Mouse (Mus musculus) CH12.LX (cell line): ENCODE measurements at regions not wholly inside any gene's neighbourhood (a gene's known extent, or its start where the extent isn't known, plus 50 kb on each side); places are given as distances from the start of the nearest gene placed in this dataset.

ENCODE experiments used
- DNase-seq: peaks from one replicate; pipeline ENCODE4 v3.0.0-alpha.2; 2013; ENCODE audit errors: extremely low read depth
- H3K27ac ChIP-seq: 2 replicates; pipeline ENCODE4 v1.5.1; 2012; ENCODE audit warnings: low read depth, mild to moderate bottlenecking, control low read depth, moderate library complexity; ENCODE audit not compliant: insufficient read depth
- H3K27me3 ChIP-seq: replicated peaks from 2 replicates; pipeline ENCODE3; 2012; ENCODE audit warnings: inconsistent platforms
- H3K36me3 ChIP-seq, 2 experiments: replicated peaks in 1 of 2; 2 replicates each; pipeline versions ENCODE3 to v1.6.1; 2012; ENCODE audit warnings: inconsistent platforms in 1 of 2, low read length in 1 of 2, mild to moderate bottlenecking in 1 of 2, mixed read lengths in 1 of 2, moderate library complexity in 1 of 2; ENCODE audit not compliant: control insufficient read depth in 1 of 2, insufficient read depth in 1 of 2
- H3K4me1 ChIP-seq, 2 experiments: 2 replicates each; pipeline ENCODE4 v1.6.1; 2012; ENCODE audit warnings: inconsistent platforms in 1 of 2, moderate library complexity in 1 of 2; ENCODE audit not compliant: insufficient read depth in 2 of 2, control insufficient read depth in 1 of 2
- H3K4me2 ChIP-seq: 2 replicates; pipeline ENCODE4 v1.6.1; 2012; ENCODE audit warnings: low read depth, mild to moderate bottlenecking, control low read depth; ENCODE audit not compliant: poor library complexity, insufficient read depth, severe bottlenecking
- H3K4me3 ChIP-seq, 3 experiments: fragments of 150-350 bp in 1 of 3; sonication (generic) in 1 of 3; replicated peaks in 1 of 3; 2 replicates each; pipeline versions ENCODE3 to v1.5.1; 2011 to 2012; ENCODE audit warnings: low read depth in 2 of 3, low read length in 2 of 3, mild to moderate bottlenecking in 2 of 3, moderate library complexity in 2 of 3, control low read depth in 1 of 3, improper control_type of control experiment in 1 of 3, inconsistent platforms in 1 of 3, mixed read lengths in 1 of 3; ENCODE audit not compliant: poor library complexity in 1 of 3
- H3K79me2 ChIP-seq: replicated peaks from 2 replicates; pipeline ENCODE4 v1.6.1; 2012; ENCODE audit warnings: mild to moderate bottlenecking, moderate library complexity; ENCODE audit not compliant: control insufficient read depth, poor library complexity, insufficient read depth, severe bottlenecking; ENCODE audit errors: extremely low read depth
- H3K9ac ChIP-seq: 2 replicates; pipeline ENCODE4 v1.6.1; 2012; ENCODE audit warnings: low read depth, mild to moderate bottlenecking, control low read depth, moderate library complexity; ENCODE audit not compliant: insufficient read depth
- H3K9me3 ChIP-seq: replicated peaks from 2 replicates; pipeline ENCODE3; 2012; ENCODE audit warnings: low read length, inconsistent platforms, mixed read lengths
- BHLHE40 ChIP-seq: IDR thresholded peaks from 2 replicates; pipeline ENCODE4 v1.6.1; 2011; ENCODE audit warnings: mild to moderate bottlenecking, low read depth, low read length, improper control_type of control experiment
- CHD2 ChIP-seq: IDR thresholded peaks from 2 replicates; pipeline ENCODE4 v1.6.1; 2011; ENCODE audit warnings: low read length, improper control_type of control experiment
- E2F4 ChIP-seq: IDR thresholded peaks from 2 replicates; pipeline ENCODE4 v1.6.1; 2011; ENCODE audit warnings: low read depth, low read length, improper control_type of control experiment; ENCODE audit not compliant: insufficient replicate concordance
- ELF1 ChIP-seq: IDR thresholded peaks from 2 replicates; pipeline ENCODE4 v1.6.1; 2014; ENCODE audit warnings: low read depth, mild to moderate bottlenecking, inconsistent platforms, low read length, improper control_type of control experiment
- EP300 ChIP-seq: IDR thresholded peaks from 2 replicates; pipeline ENCODE4 v1.6.1; 2011; ENCODE audit warnings: low read length, improper control_type of control experiment
- GABPA ChIP-seq: IDR thresholded peaks from 2 replicates; pipeline ENCODE4 v1.6.1; 2012; ENCODE audit warnings: low read depth, low read length, improper control_type of control experiment, inconsistent platforms; ENCODE audit not compliant: insufficient replicate concordance
- HCFC1 ChIP-seq: IDR thresholded peaks from 2 replicates; pipeline ENCODE4 v1.6.1; 2012; ENCODE audit warnings: low read depth, mild to moderate bottlenecking, inconsistent platforms, low read length, improper control_type of control experiment
- IRF4 ChIP-seq: IDR thresholded peaks from 2 replicates; pipeline ENCODE4 v1.6.1; 2014; ENCODE audit warnings: low read depth, mild to moderate bottlenecking, inconsistent platforms, low read length, improper control_type of control experiment
- JUND ChIP-seq: conservative IDR thresholded peaks from 2 replicates; pipeline ENCODE4 v1.6.1; 2011; ENCODE audit warnings: low read depth, low read length, improper control_type of control experiment
- KAT2A ChIP-seq: IDR thresholded peaks from 2 replicates; pipeline ENCODE4 v1.6.1; 2012; ENCODE audit warnings: low read length, improper control_type of control experiment, inconsistent platforms; ENCODE audit not compliant: insufficient replicate concordance
- MAX ChIP-seq: IDR thresholded peaks from 2 replicates; pipeline ENCODE4 v1.6.1; 2011; ENCODE audit warnings: low read length, improper control_type of control experiment
- MAZ ChIP-seq: IDR thresholded peaks from 2 replicates; pipeline ENCODE4 v1.6.1; 2012; ENCODE audit warnings: low read depth, mild to moderate bottlenecking, inconsistent platforms, low read length, improper control_type of control experiment, moderate library complexity
- NELFE ChIP-seq: IDR thresholded peaks from 2 replicates; pipeline ENCODE4 v1.6.1; 2011; ENCODE audit warnings: low read depth, low read length, improper control_type of control experiment
- NRF1 ChIP-seq: IDR thresholded peaks from 2 replicates; pipeline ENCODE4 v1.6.1; 2014; ENCODE audit warnings: low read depth, mild to moderate bottlenecking, inconsistent platforms, low read length, improper control_type of control experiment, moderate library complexity
- POLR2A ChIP-seq: IDR thresholded peaks from 2 replicates; pipeline ENCODE4 v1.6.1; 2011; ENCODE audit warnings: low read depth, mild to moderate bottlenecking, improper control_type of control experiment, low read length
- POLR2AphosphoS2 ChIP-seq: IDR thresholded peaks from 2 replicates; pipeline ENCODE4 v1.6.1; 2011; ENCODE audit warnings: low read depth, low read length, improper control_type of control experiment
- RAD21 ChIP-seq: IDR thresholded peaks from 2 replicates; pipeline ENCODE4 v1.6.1; 2011; ENCODE audit warnings: low read depth, mild to moderate bottlenecking, low read length, improper control_type of control experiment, moderate library complexity
- RCOR1 ChIP-seq: conservative IDR thresholded peaks from 2 replicates; pipeline ENCODE4 v1.6.1; 2012; ENCODE audit warnings: low read depth, mild to moderate bottlenecking, inconsistent platforms, low read length, improper control_type of control experiment
- TCF12 ChIP-seq: IDR thresholded peaks from 2 replicates; pipeline ENCODE4 v1.6.1; 2014; ENCODE audit warnings: low read depth, mild to moderate bottlenecking, inconsistent platforms, low read length, improper control_type of control experiment
- UBTF ChIP-seq: IDR thresholded peaks from 2 replicates; pipeline ENCODE4 v1.6.1; 2012; ENCODE audit warnings: low read depth, mild to moderate bottlenecking, inconsistent platforms, low read length, improper control_type of control experiment, moderate library complexity
- ZC3H11A ChIP-seq: IDR thresholded peaks from 2 replicates; pipeline ENCODE4 v1.6.1; 2012; ENCODE audit warnings: low read depth, mild to moderate bottlenecking, inconsistent platforms, low read length, improper control_type of control experiment
- ZKSCAN1 ChIP-seq: IDR thresholded peaks from 2 replicates; pipeline ENCODE4 v1.6.1; 2012; ENCODE audit warnings: low read depth, inconsistent platforms, low read length, improper control_type of control experiment, borderline replicate concordance
- dilution Hi-C: fragments of 300-500 bp; cut with MboI; formaldehyde crosslinking; loops from 2 replicates; pipeline ENCODE4 v1.14.3; 2020; ENCODE audit warnings: low sequenced_read_pairs; ENCODE audit not compliant: extremely low pct_unique_long_range_greater_than_20kb, extremely low pct_ligation_motif_present
- in situ Hi-C: fragments of 300-500 bp; cut with MboI; formaldehyde crosslinking; loops from 3 replicates; pipeline ENCODE4 v1.14.3; 2019; ENCODE audit warnings: low sequenced_read_pairs, low pct_ligation_motif_present, low pct_unique_long_range_greater_than_20kb, mixed read lengths

GRCm38 (mm10) chr3:60792166-60792565 is 210.4 kb upstream of the P2ry1 start:
- TF ChIP-seq GABPA (no peak), NRF1 (no peak), IRF4 (no peak), MAZ (no peak), CHD2 (no peak), TCF12 (no peak), ELF1 (no peak), RCOR1 (no peak), HCFC1 (no peak), BHLHE40 (no peak), JUND (no peak), EP300 (no peak), MAX (no peak), UBTF (no peak), NELFE (no peak), KAT2A (no peak)
- TF ChIP-seq, all 38 proteins: peak for 0
- DNase-seq: no peak
- Histone ChIP-seq H3K79me2 (no peaks in the 10 kb centered on the region), H3K27ac (no peak overlapping the region), H3K9ac (no peak overlapping the region), H3K27me3 (no peaks in the 10 kb centered on the region), H3K4me1 (peaks cover 0 to 15% of the 10 kb centered on the region in 2 experiments; a peak in 2 of 4 replicates), H3K36me3 (no peaks in the 10 kb centered on the region), H3K4me3 (no peak overlapping the region), H3K4me2 (no peak overlapping the region), H3K9me3 (no peaks in the 10 kb centered on the region)
- in situ Hi-C loops (no loop called here), dilution Hi-C loops (no loop called here)

- dilution Hi-C loops: no loop called here
- no peaks in the 10 kb centered on the region for H3K9me3 ChIP-seq
- H3K4me3 ChIP-seq: no peak overlapping the region
- no peak overlapping the region for H3K27ac ChIP-seq
- H3K27me3 ChIP-seq: no peaks in the 10 kb centered on the region
- H3K9ac ChIP-seq: no peak overlapping the region
- H3K4me2 ChIP-seq: no peak overlapping the region
- H3K4me1 ChIP-seq: no peaks in the 10 kb centered on the region
- TF ChIP-seq TCF12: no peak
- no peak for TF ChIP-seq E2F4
- no peak for TF ChIP-seq EP300
- TF ChIP-seq ZKSCAN1: no peak
- TF ChIP-seq JUND: no peak
- TF ChIP-seq ZC3H11A: no peak
- no peak for TF ChIP-seq UBTF
- no peak for TF ChIP-seq GABPA
- TF ChIP-seq POLR2AphosphoS2: no peak
- no peak for TF ChIP-seq RCOR1
- TF ChIP-seq POLR2A: no peak
- no peak for TF ChIP-seq RAD21
- no peaks in the 10 kb centered on the region for H3K79me2 ChIP-seq
- in situ Hi-C loops: no loop called here
- DNase-seq: no peak
- no peaks in the 10 kb centered on the region for H3K36me3 ChIP-seq
These were observed 206.4 kb upstream of the P2ry1 start for GRCm38 (mm10) chr3:60796207-60796606.
